Mouse (Mus musculus) heart, embryonic 11.5 days (tissue): ENCODE data around the gene Nox1. TPM values are rescaled to one million over a fixed set of nuclear protein-coding genes. Genes with fewer than 3 reads are reported as not detected.
A peak's percentile ranks its signal among the peaks of the same experiment; 100 is the strongest.
"Not testable (repeated sequence)": the region's sequence is repeated elsewhere in the genome, so short reads cannot be mapped to it uniquely, and the experiment has no call there.

ENCODE experiments used
- ATAC-seq: fragments of 200-750 bp; cut with Nextera tagmentation; replicated peaks from 2 replicates; pipeline ENCODE4 v1.8.0; 2017; ENCODE audit warnings: moderate library complexity; ENCODE audit not compliant: insufficient number of reproducible peaks, low FRiP score, low TSS enrichment
- H3K27ac ChIP-seq: fragments of 300-500 bp; sonication (generic); 2 replicates; pipeline ENCODE4 v1.5.1; 2014; ENCODE audit warnings: mild to moderate bottlenecking, low read depth, low read length
- H3K27me3 ChIP-seq: fragments of 300-500 bp; sonication (generic); 2 replicates; pipeline ENCODE4 v1.6.1; 2014; ENCODE audit warnings: mild to moderate bottlenecking, low read length, mixed read lengths; ENCODE audit not compliant: control insufficient read depth, insufficient read depth
- H3K36me3 ChIP-seq: fragments of 300-500 bp; sonication (generic); 2 replicates; pipeline ENCODE4 v1.6.1; 2014; ENCODE audit warnings: mild to moderate bottlenecking, low read length, moderate library complexity, mixed read lengths; ENCODE audit not compliant: control insufficient read depth, insufficient read depth
- H3K4me1 ChIP-seq: fragments of 300-500 bp; sonication (generic); 2 replicates; pipeline ENCODE4 v1.6.1; 2014; ENCODE audit warnings: low read length; ENCODE audit not compliant: control insufficient read depth, insufficient read depth
- H3K4me2 ChIP-seq: fragments of 300-500 bp; sonication (generic); 2 replicates; pipeline ENCODE4 v1.6.1; 2014; ENCODE audit warnings: mild to moderate bottlenecking, moderate library complexity
- H3K4me3 ChIP-seq: fragments of 300-500 bp; sonication (generic); 2 replicates; pipeline ENCODE4 v1.5.1; 2014; ENCODE audit warnings: low read depth, low read length
- H3K9ac ChIP-seq: fragments of 300-500 bp; sonication (generic); 2 replicates; pipeline ENCODE4 v1.6.1; 2014; ENCODE audit warnings: mild to moderate bottlenecking, low read depth, low read length, moderate library complexity
- H3K9me3 ChIP-seq: fragments of 300-500 bp; sonication (generic); replicated peaks from 2 replicates; pipeline ENCODE4 v1.6.1; 2016; ENCODE audit warnings: low read length; ENCODE audit not compliant: control insufficient read depth
- WGBS: fragments of 180-500 bp; shearing (Covaris S2); extraction: QIAGEN DNeasy Blood & Tissue Kit; methylation state at CpG from one replicate; pipeline ENCODE4 v1.1.7; 2014; ENCODE audit not compliant: insufficient replicate concordance; 5-methylcytosine and 5-hydroxymethylcytosine counted together
- polyA plus RNA-seq: library from polyadenylated mRNA; unstranded; fragments of >200 nt; fragmentation: Nextera tagmentation; extraction: Ambion mirVana; gene quantifications from 2 replicates; pipeline ENCODE4 v1.2.1, GENCODE M21; 2014

Nox1 gene
- polyA plus RNA-seq, 1 experiment from 2014 or later, result 0.24 TPM

DNA sequence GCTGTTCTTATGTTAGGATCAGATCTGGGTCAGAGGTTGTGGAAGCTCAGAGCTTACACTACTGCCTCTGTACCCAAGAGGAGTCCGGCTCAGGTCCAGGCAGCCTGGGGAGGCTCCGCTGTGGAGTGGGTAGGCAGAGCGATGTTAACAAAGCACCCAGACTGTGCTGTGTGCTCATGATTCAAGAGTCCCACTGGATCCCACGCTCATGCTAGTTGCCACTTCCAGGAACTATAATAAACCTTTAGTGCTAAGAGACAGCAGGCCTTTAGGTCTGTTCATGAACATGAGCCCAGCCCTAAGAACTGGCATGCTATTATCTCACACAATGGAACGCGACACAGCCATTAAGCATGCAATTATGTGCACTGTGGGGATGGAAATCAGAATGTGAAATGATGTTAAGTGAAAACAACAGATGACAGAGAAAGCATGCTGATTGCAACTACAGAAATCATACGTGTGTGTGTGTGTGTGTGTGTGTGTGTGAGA, 10.6 kb downstream of the Nox1 start:
- Histone ChIP-seq H3K27me3 (no peaks in the 10 kb centered on the region), H3K4me2 (no peak overlapping the region), H3K4me3 (no peak overlapping the region), H3K4me1 (no peaks in the 10 kb centered on the region), H3K36me3 (no peaks in the 10 kb centered on the region), H3K9me3 (no peaks in the 10 kb centered on the region), H3K27ac (no peak overlapping the region), H3K9ac (no peak overlapping the region)
- ATAC-seq, result no peak
- 85% methylated on average over 7 of the region's 7 CpGs for WGBS

DNA sequence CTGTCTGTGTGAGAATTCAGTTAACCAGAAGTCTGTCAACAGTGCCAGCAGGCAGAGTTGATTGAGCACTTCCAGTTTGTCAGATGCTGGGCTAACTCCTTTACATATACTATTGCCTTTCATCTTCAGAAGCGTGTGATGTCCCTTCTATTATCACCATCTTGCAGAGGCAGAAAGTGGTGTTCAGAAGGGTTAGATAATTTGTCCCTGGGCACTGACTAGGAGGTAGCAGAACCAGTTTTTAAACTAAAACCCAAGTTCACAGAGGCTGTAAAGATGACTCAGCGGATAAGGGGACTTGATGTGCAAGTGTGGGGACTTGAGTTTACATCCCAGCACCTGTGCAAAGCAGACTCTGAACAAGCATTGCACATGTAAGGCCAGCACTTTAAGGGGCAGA, 13.3 kb downstream of the Nox1 start:
- no peaks in the 10 kb centered on the region for H3K9me3 ChIP-seq
- no peak overlapping the region for H3K27ac ChIP-seq
- 68% methylated on average over 2 of the region's 2 CpGs for WGBS
- no peak overlapping the region for H3K4me2 ChIP-seq
- ATAC-seq, result no peak
- H3K9ac ChIP-seq, result no peak overlapping the region
- H3K4me1 ChIP-seq, result no peaks in the 10 kb centered on the region
- no peaks in the 10 kb centered on the region for H3K27me3 ChIP-seq
- H3K4me3 ChIP-seq, result no peak overlapping the region
- H3K36me3 ChIP-seq, result no peaks in the 10 kb centered on the region

DNA sequence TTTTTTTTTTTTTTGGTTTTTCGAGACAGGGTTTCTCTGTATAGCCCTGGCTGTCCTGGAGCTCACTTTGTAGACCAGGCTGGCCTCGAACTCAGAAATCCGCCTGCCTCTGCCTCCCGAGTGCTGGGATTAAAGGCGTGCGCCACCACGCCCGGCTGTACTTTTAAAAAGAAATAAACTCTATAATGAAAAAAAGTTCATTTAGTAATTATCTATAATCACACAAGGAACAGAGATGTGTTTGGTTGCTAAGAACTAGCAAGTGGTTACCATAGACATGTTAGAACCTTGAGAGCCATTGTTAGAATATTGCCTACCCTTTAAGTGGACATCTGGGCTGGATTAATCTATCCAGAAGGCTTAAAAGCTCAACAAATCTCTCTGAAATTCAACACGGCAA, 34.6 kb downstream of the Nox1 start, which contains the start of gene Arl13a:
Gene Arl13a (plus strand): TSS at position 301 of the 400 bp plus-strand sequence.
- H3K36me3 ChIP-seq, ATAC-seq, H3K27me3 ChIP-seq, H3K27ac ChIP-seq, H3K4me3 ChIP-seq, H3K9ac ChIP-seq, H3K9me3 ChIP-seq, H3K4me1 ChIP-seq, H3K4me2 ChIP-seq: not testable (repeated sequence)
- 92% methylated on average over 8 of the region's 9 CpGs for WGBS

DNA sequence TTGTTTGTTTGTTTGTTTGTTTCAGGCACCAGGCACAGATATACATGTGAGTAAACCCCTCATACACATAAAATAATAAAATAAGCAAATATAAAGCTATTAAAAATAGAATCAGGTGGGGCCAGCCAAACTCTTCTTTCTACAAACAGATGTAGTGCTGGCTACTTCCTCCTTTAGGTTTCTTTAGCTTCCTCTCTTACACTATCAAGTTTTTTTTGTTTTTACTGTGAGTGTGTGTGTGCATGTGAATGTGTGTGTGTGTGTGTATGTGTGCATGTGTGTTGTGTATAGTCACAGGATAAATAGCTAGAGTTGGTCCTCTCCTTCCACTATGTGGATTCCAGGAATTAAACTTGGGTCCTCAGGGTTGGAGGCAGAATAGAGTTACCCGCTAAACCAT, 47.1 kb downstream of the Nox1 start:
- Histone ChIP-seq H3K4me3 (no peak overlapping the region), H3K9ac (no peak overlapping the region), H3K36me3 (no peaks in the 10 kb centered on the region), H3K4me2 (no peak overlapping the region), H3K27me3 (no peaks in the 10 kb centered on the region), H3K4me1 (no peaks in the 10 kb centered on the region), H3K9me3 (no peaks in the 10 kb centered on the region), H3K27ac (no peak overlapping the region)
- 93% methylated on average over 1 of the region's 1 CpGs for WGBS
- ATAC-seq, result no peak

DNA sequence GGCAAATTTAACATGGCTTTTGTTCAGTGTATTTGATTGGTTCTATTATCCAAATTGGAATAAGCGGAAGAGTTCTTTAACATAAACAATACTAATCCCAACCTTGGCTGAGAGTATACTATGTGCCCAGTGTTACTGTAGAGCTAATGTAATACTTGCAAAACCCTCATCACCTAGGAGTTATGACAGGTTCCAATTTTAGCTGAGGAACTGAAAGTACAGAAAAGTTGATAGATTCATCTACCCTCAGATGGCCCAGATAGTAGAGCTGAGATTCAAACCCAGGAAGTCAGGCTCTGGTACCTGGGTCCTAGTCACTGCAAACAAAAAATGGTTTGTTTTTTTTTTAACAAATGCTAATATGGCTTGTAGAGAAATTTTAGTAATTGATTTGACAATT, 51.2 kb downstream of the Nox1 start:
- 91% methylated on average over 1 of the region's 1 CpGs for WGBS
- ATAC-seq, result no peak
- Histone ChIP-seq H3K27me3 (no peaks in the 10 kb centered on the region), H3K9me3 (no peaks in the 10 kb centered on the region), H3K4me3 (no peak overlapping the region), H3K27ac (no peak overlapping the region), H3K9ac (no peak overlapping the region), H3K4me2 (no peak overlapping the region), H3K36me3 (no peaks in the 10 kb centered on the region), H3K4me1 (no peaks in the 10 kb centered on the region)

DNA sequence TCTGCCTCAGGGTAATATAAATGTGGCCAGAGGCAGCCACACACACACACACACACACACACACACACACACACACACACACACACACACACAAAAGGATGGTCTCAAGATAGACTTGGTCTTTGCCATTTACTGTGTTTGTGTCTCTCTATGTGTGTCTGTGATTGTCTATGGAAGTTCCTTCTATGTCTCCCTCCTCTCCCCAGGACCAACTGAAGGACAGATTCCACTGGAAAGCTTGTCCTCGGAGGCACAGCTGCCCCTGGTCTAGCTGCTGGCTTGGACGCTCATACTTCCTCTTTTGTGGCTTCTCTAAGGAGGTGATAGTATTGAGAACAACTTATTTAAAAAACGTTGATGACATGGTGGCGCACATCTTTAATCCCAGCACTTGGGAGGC, 58.3 kb downstream of the Nox1 start:
- H3K4me2 ChIP-seq, result no peak overlapping the region
- no peak for ATAC-seq
- 56% methylated on average over 4 of the region's 4 CpGs for WGBS

DNA sequence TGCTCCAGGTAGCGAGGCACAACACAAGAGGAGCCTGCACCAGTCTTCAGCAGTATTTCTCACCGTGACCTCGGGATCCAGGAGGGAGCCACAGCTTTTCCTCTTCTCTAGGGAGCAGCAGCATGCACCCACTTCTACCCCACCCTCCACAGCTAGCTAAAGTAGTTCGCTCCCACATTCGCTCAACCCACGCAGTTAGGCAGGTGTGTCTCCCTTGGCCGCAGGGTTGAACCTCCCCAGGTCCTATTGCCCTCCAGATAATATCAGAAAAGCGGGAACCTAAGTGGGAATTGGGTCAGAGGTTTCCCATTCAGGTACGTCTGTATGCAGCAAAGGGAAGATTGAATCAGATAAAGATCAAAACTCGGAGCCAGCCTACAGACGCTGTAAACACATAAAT, 58.9 kb downstream of the Nox1 start:
- peak overlapping the region; percentile 23; the same call in 1 of the 2 replicates for H3K4me3 ChIP-seq
- H3K27ac ChIP-seq, result no peak overlapping the region
- no peaks in the 10 kb centered on the region; the same call in 1 of the 2 replicates for H3K27me3 ChIP-seq
- ATAC-seq, result no peak
- H3K4me2 ChIP-seq, result peak overlapping the region; percentile 47
- no peaks in the 10 kb centered on the region for H3K36me3 ChIP-seq
- H3K9ac ChIP-seq, result no peak overlapping the region
- WGBS, result 18% methylated on average over 11 of the region's 11 CpGs
- H3K9me3 ChIP-seq, result no peaks in the 10 kb centered on the region
- no peaks in the 10 kb centered on the region for H3K4me1 ChIP-seq

More for the DNA sequence above, 58.3 kb downstream of the Nox1 start:
- H3K27ac ChIP-seq, result no peak overlapping the region
- no peaks in the 10 kb centered on the region for H3K9me3 ChIP-seq
- no peak overlapping the region for H3K4me3 ChIP-seq
- H3K27me3 ChIP-seq, result no peaks in the 10 kb centered on the region; the same call in 1 of the 2 replicates
- no peaks in the 10 kb centered on the region for H3K36me3 ChIP-seq
- H3K9ac ChIP-seq, result no peak overlapping the region
- no peaks in the 10 kb centered on the region for H3K4me1 ChIP-seq

DNA sequence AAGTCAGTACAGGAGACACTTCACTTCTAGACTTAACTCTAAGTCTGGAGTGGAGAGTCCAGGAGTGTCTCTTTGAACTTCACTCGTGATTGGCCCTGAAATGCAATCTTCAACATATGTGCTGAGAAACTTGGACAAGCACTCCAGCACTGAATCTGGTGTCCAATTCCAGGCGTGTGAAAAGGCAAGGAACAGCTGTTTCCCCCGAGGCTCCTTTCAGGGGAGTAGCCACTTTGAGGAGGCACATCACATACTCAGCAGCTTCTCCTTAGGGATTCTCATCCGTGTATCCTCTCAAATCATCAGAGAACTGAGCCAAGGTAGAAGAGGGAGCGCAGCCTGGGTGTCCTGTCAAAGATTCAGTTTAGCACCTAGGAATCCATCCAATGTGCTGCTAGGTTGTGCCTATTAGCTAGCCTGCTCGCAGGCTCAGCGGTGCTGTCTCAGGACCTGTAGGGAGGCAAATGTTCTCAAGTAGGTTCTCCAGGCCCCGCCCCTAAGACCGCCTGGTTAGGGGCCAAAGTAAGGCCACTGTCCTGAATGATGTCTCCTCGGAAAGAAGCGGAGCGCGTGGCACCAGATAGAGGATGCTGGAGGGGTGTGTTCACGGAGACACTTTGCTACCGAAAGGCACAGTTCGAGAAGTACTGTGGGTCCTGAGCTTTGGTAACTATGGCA, 59.6 kb downstream of the Nox1 start, which contains the start of gene Xkrx:
Gene Xkrx (minus strand): TSS at position 34 of the 678 bp plus-strand sequence.
- Histone ChIP-seq H3K4me3 (peak within 1 kb of the TSS; percentile 23; the same call in 1 of the 2 replicates), H3K9ac (no peak within 1 kb of the TSS), H3K4me2 (peak within 1 kb of the TSS; percentile 47), H3K36me3 (no peaks in the 10 kb centered on the region), H3K9me3 (no peaks in the 10 kb centered on the region), H3K4me1 (no peaks in the 10 kb centered on the region), H3K27me3 (no peaks in the 10 kb centered on the region; the same call in 1 of the 2 replicates), H3K27ac (no peak within 1 kb of the TSS)
- no peak for ATAC-seq
- WGBS, result 32% methylated on average over 16 of the region's 16 CpGs

DNA sequence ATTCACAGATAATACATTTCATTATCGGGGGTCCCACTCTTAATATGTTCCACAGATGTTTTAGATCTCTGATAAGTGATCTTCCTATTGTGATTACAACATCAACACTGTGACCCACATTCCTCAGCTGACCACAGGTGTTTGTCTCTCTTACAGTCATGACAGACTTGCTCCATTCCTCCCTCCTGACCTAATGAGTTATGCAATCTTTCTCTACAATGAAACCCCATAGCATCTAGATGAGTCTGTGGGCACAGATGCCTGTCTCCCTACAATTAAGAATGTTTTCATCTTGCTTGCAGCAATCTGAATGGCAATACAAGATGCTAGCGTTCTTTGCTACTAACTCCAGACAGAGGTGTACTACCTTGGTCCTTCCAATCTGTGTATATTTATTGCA, 61.3 kb downstream of the Nox1 start:
- Histone ChIP-seq H3K27me3 (no peaks in the 10 kb centered on the region; the same call in 1 of the 2 replicates), H3K4me1 (no peaks in the 10 kb centered on the region), H3K27ac (no peak overlapping the region), H3K9ac (no peak overlapping the region), H3K4me3 (no peak overlapping the region), H3K4me2 (no peak overlapping the region), H3K9me3 (no peaks in the 10 kb centered on the region), H3K36me3 (no peaks in the 10 kb centered on the region)
- WGBS, result 89% methylated on average over 2 of the region's 2 CpGs
- ATAC-seq, result no peak
